In the genomic region with DNA sequence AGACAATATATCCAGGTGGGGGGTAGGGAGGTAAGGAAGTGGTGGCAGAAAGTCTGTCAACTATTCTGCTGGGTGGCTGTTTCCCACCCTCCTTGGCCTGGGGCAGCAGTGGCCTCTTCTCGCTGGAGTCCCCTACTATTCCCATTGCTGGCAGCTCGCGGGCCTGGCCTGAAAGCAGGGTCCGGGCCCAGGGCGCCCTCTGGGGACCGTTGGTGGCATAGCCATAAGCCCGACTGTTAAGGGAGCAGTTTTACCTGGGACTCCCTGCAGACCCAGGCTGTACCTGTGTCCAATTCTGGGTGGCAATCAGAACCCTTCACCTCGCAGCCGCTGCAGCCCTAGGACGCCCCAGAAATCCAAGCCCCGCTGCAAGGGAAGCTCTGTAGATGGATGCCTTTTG, we compare ENCODE assay signal across 8 mouse cellular contexts. TPM values are rescaled to one million over a fixed set of nuclear protein-coding genes. Genes with fewer than 3 reads are reported as not detected.
A peak's percentile ranks its signal among the peaks of the same experiment; 100 is the strongest.
DNase-seq lines count a peak whose midpoint lies in the region; ATAC-seq lines count a peak whose summit lies in the region.

No protein-coding gene starts in this region.

- H3K4me3 ChIP-seq in embryonic facial prominence, embryonic 13.5 days = peak overlapping the region; percentile 37; the same call in 1 of the 2 replicates

- H3K9ac ChIP-seq in embryonic facial prominence, embryonic 13.5 days = no peak overlapping the region

- no peaks in the 10 kb centered on the region for H3K9me3 ChIP-seq in embryonic facial prominence, embryonic 13.5 days

- intact Hi-C loops in heart, postnatal 10 days (cut with DNase I) = loop anchor here (5.0 kb wide), 1 partner anchor 318 kb away; no protein-coding TSS in a partner anchor

- no peaks in the 10 kb centered on the region for H3K36me3 ChIP-seq in embryonic facial prominence, embryonic 13.5 days

- H3K27ac ChIP-seq in embryonic facial prominence, embryonic 13.5 days = 0 out of 2 replicates have a peak overlapping the region, but pooled peaks have one; percentile 48

- 0 out of 2 replicates have a peak, but pooled peaks have one; percentile 53 for ATAC-seq in embryonic facial prominence, embryonic 13.5 days (ENCODE audit: insufficient number of reproducible peaks, insufficient read depth, low FRiP score, low TSS enrichment, low read depth)

- peak; percentile 17 to 39 for DNase-seq in cerebellum, adult 18-20 months
- no peak for DNase-seq in cerebellum, adult 11 months
- DNase-seq in R1 (ENCODE audit: low read depth, low spot score) = peak; percentile 77
- DNase-seq in heart, postnatal 10 days = peak; percentile 68 to 79
- DNase-seq in kidney, postnatal 36 days = peak; percentile 38 to 78
- DNase-seq in mesoderm, embryonic 11.5 days (ENCODE audit: low read depth, low spot score) = peak; percentile 74
- peak; percentile 31 for DNase-seq in yolk sac, embryonic 10.5 days (ENCODE audit: low spot score)

- H3K27me3 ChIP-seq in embryonic facial prominence, embryonic 13.5 days = peaks cover 89% of the 10 kb centered on the region

- 6% methylated on average over 11 of the region's 11 CpGs for WGBS in embryonic facial prominence, embryonic 13.5 days

- H3K4me1 ChIP-seq in embryonic facial prominence, embryonic 13.5 days = peaks cover 30% of the 10 kb centered on the region

- peak overlapping the region; percentile 61 for H3K4me2 ChIP-seq in embryonic facial prominence, embryonic 13.5 days

RNA-seq across cellular contexts. Expression of gene Tbx18, which starts 9.6 kb away (rescaled TPM):
- polyA plus RNA-seq in embryonic facial prominence, embryonic 13.5 days (2015; fragmentation: Nextera tagmentation; extraction: Ambion mirVana) = 8.4 and 10.9 TPM in 2 replicates
- 1 to 10 TPM; 7.8 to 9.4 TPM for total RNA-seq in heart, postnatal 10 days (2021)
